Mouse (Mus musculus): ENCODE measurements around the gene Zfp341. TPM values are rescaled to one million over a fixed set of nuclear protein-coding genes. Genes with fewer than 3 reads are reported as not detected.

The Zfp341 gene
- total RNA-seq, 2 experiments from 2014 or later, result 3.0 to 3.4 TPM

Other genes with a start within 250 kb of the Zfp341 start
- gene Cdk5rap1, start 240.3 kb upstream of the Zfp341 start, total RNA-seq (2021), result 10 to 100 TPM; 20.4 to 23.7 TPM
- 10 to 100 TPM; 70.2 to 99.0 TPM for gene Snta1, start 205.2 kb upstream of the Zfp341 start, total RNA-seq (2021)
- gene Cbfa2t2, start 176.8 kb upstream of the Zfp341 start, total RNA-seq (2021), result 10 to 100 TPM; 13.7 to 15.9 TPM
- not detected for gene 1700003F12Rik, start 66.2 kb upstream of the Zfp341 start, total RNA-seq (2021)
- not detected for gene Actl10, start 61.5 kb upstream of the Zfp341 start, total RNA-seq (2021)
- under 1 TPM; 0.14 to 0.47 TPM for gene Necab3, start 54.4 kb upstream of the Zfp341 start, total RNA-seq (2021)
- under 1 TPM; 0.61 to 0.73 TPM for gene E2f1, start 43.4 kb upstream of the Zfp341 start, total RNA-seq (2021)
- gene Pxmp4, start 9.6 kb upstream of the Zfp341 start, total RNA-seq (2021), result 10 to 100 TPM; 27.8 to 28.3 TPM
- gene 4930519P11Rik, start 140 bp downstream of the Zfp341 start, total RNA-seq (2021), result not detected
- gene Chmp4b, start 38.4 kb downstream of the Zfp341 start, total RNA-seq (2021), result 100 to 1,000 TPM; 113 to 124 TPM
- not detected for gene Gm14214, start 156.7 kb downstream of the Zfp341 start, total RNA-seq (2021)
- gene Raly, start 177.8 kb downstream of the Zfp341 start, total RNA-seq (2021), result 100 to 1,000 TPM in 1 of 2 experiments, 10 to 100 TPM in 1; 99.3 to 104 TPM
- not detected for gene a, start 178.1 kb downstream of the Zfp341 start, total RNA-seq (2021)

All from heart, postnatal 36 days (tissue).